Mouse (Mus musculus) cerebellum, postnatal 14 days (tissue): Measurements from ENCODE around the gene Cox10.

Experiments used
- DNase-seq, 2 experiments: peaks; one replicate each; pipeline ENCODE4 v3.0.0; 2021; ENCODE audit warnings: mixed read lengths in 2 of 2

Cox10 gene

DNA sequence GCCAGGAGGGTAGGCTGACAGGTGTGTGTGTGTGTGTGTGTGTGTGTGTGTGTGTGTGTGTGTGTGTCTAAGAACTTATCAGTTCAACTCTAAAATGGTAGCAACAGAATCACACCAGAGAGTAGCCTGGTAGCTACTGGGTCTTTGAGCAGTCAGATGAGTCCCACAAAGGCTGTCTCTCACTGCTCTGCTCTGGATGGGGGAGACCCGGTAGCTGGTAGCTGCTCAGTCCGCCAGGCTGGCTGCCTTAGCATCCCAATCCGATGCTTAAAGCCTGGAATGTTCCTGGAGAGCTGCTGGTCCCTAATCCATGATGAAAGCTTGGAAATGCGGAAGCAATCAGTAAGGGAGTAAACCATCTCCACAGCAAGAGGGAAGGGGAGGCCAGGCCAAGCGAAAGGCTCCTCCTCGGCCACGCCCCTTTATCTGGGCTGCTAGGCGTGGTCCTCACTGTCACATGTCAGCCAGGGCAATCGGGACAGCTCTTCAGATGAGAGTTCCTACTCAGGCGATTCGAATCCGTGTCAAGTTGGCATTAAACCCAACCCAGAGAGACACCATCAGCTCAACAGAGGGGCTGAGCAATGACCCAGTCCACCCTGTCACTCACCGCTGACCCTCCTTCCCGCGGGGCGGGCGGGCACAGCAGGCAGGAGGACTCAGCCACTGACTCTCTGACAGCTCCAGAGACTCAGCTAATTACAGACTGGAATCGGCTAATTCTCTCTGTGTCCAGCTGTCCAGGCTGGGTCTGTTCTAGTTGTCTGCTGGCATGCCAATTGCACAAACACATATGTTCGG lies 127.2 kb downstream of the Cox10 start:
- DNase-seq = peak in 1 of 2 experiments; percentile 28

DNA sequence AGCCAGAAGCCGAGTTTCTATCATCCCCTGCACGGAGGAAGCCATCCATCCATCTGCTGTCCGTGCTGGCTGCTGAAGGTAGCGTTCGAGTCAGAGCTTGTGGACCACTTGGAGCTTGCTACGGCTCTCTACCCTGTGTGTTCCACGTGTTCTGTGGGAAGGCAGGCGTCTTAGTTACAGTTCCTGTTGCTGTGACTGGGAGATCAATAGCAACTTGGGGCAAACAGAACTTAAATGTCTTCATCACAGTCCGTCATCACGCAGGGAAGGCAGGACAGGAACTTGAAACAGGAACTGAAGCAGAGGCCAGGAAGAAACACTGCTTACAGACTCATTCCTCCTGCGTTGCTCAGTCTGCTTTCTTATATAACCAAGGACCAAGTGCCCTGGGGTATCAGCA lies 130.9 kb downstream of the Cox10 start:
- DNase-seq = no peak

DNA sequence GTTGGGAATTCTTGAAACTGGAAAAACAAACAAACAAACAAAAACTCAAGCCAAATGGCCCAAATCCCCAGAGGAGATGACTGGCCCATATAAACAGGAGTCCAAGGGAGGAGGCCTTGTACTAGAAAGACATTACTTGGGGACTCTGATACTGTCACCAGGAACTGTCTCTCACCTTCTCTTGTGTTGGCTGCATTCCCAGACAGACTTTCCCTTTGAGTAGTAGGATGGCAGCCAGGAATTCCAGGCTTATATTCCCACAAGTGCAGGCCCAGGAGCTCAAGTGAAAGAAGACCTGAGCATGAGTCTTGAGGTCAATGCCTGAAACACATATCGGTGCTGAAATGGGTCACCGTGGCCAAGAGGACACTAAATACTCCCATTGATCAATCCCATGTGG lies 132.2 kb downstream of the Cox10 start:
- DNase-seq = peak; percentile 60 to 74

DNA sequence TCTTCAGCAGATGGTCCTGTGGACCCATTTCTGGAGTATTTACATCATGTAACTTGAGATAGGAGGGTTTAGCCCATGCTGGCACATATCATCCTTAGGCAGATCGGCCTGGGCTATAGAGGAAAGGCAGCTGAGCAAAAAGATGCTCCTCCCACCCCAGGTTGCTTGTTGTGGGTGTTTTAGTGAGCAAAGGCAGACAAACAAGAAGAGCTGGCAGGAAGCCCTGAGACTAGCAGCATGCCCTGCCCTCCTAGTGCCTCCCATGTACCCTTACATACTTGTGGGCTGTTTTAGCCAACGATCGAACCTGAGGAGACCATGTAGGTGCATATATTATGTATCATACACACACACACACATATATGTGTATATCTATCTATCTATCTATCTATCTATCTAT lies 135.3 kb downstream of the Cox10 start:
- DNase-seq = no peak

DNA sequence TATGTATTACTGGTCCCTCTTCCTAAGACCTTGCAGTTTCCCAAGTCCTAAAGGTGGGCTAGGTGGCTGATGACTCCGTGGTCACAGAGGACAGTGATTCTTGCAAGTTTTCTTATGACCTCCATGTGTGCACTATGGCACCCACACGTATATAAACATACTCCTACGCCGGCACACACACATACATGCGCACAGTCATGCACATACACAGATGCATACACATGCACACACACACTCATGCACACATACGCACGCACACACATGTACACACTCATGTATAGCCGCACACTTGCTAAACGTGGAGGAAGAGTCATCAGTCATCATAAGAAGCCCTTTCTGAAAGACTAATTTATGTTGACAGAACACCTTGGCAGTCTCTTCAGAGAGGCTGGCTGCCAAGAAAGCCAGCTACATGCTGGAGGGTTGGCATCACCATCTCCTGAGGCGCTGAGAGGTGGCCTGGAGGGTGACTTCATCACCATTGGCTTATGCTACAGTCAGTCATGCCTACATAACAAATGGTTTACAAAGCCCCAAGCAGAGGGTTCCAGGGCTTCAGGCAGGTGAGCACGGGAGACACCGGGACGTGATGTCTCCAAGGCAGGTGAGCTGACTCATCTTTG lies 135.9 kb downstream of the Cox10 start:
- peak; percentile 72 to 81 for DNase-seq

DNA sequence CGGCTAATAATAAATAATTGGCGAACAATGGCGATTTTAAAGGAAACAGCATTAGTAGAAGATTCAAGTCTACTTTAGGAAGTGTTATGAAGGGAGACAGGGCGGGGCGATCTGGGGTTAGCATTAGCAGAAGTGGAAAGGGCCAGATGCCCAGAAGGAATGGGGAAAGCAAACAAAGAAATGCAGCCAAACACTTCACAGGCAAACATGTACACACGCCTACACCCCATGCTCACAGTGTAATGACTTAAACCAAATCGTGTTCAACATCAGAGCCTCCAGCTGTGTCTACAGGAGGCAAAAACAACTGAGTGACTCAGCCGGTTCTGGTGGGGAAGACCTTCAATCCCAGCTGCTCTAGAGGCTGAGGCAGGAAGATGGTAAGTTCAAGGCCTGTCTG lies 137.1 kb downstream of the Cox10 start:
- DNase-seq = no peak

DNA sequence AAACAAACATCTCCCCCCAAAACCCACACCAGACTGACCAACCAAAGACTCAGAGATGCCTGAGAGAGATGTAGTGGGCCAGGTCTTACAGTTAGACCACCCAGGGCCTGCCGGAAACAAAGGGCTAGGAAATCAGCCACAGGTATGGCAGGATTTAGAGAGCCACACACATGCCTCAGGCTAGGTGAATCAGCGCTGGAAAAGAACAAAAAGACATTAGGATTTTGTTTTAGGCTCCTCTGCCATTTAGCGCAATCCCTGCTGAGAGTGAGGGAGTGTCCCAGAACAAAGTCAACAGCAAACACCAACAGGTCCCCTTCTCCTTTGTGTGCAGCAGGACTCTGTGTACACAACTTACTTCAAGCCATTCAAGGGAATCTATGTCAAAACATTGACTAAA lies 142.6 kb downstream of the Cox10 start:
- DNase-seq = no peak

DNA sequence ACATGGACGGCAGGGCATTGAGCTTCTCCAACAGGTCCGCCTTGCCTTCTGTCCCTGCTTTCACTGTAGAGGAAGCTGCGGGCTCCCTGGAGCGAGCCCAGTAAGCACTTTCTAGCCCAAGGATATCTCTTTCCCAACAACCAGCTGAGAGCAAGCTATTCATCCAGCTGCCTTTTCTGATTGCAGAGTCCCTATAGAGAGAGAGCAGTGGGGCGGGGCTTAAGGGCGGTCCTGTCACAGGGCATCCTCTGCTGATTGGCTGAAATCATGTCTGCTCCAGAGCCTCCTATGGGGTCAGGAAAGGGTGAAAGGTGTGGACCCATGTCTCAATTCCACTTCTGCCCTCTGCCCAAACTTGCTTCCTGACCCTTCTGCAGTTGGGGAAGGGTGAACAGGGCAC lies 152.4 kb downstream of the Cox10 start:
- no peak for DNase-seq

DNA sequence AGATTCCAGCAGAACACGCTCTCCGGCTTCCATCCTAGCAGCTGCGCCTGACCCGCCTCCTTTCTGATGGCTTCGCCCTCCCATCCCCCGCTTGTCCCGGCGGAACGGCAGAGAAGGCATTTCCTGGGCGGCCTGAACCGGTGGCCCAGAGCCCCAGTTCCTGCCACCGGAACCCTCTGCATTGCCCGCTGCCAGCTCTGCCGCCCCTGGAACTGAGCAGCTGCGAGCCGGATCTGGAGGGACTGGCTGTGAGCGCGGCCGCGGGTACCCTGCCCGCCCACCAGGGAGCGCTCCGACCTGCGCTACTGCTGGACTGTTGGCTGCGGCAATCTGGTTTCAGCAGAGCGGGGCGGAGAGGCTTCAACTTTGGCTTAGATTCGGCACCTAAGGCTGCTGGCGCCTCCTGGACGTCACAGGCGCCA lies 154.1 kb downstream of the Cox10 start:
- peak; percentile 63 to 73 for DNase-seq

DNA sequence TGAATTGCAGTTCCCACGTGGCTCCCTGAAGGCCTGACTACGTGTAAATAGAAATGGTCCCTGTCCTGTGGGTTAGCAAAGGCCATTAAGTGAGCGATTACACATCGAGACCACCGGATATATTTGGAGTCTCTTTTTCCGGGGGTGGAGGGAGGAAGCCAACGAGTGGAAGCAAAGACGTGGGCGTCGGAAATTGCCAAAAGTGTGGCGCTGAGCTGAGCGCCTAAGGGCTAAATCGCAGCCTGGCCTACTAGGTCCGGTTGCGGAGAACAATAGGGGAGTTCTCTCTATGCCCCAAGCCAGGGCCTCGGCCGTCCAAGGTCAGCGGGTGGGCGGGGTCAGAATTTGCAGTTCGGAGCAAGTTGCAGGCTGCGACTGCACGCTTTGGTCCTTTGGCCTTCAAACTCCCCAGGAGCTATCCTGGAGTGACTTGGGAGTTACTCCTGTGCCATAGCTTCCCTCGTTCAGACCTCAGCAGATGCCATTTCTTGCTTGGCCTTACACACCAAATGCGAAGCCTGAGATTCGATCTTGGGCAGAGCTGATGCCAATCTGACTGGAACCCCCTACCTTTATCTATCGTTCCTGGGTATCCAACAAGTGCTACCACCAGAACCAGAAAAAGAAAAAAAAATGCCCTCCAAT lies 154.9 kb downstream of the Cox10 start:
- DNase-seq = no peak

DNA sequence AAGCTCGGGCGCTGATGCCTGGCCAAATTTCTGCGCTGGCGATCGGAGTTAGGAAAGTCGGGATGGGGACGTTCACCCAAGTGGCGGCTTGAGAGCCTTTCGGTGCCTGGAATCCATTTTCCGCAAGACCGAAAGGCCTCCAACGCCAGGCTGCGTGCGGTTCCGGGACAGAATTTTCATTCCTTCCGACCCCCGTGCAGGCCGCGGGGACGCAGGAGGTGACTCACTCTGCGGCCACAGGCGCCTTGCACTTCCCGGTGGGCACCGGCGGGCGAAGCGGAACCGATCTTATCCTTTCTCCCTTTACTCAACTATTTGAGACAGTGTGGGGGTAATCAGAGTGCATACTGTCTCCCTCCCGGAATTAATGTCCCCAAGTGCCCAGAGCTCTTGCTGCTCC lies 155.9 kb downstream of the Cox10 start:
- DNase-seq = no peak

DNA sequence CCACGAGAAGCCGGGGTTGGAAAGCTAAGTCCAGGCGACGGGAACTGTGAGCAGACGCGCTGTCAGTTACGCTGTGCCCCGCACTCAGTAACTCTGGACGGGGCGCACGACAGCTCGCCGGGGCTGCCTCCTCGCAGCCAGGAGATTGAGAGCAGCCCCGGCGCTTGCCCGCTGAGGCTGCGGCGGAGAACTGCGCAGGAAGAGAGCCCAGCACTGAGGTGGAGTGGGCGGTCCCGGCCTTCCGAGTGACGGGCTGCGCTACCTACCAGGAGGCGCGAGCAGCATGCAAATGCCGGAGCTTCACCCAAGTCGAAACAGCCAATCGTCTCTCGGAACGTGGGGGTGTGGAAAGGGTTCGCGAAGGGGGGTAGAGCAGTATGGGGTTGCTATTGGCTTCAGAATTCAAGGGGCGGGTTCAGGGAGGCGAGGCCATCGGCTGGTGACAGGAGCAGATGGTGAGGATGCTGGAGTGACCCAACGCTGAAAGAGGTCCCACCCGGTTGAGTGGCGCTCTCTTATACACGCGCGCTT lies 157.1 kb downstream of the Cox10 start, which contains the start of gene Hs3st3b1:
Gene Hs3st3b1 (minus strand): TSS at position 200 of the 531 bp plus-strand sequence.
- DNase-seq = peak; percentile 82

DNA sequence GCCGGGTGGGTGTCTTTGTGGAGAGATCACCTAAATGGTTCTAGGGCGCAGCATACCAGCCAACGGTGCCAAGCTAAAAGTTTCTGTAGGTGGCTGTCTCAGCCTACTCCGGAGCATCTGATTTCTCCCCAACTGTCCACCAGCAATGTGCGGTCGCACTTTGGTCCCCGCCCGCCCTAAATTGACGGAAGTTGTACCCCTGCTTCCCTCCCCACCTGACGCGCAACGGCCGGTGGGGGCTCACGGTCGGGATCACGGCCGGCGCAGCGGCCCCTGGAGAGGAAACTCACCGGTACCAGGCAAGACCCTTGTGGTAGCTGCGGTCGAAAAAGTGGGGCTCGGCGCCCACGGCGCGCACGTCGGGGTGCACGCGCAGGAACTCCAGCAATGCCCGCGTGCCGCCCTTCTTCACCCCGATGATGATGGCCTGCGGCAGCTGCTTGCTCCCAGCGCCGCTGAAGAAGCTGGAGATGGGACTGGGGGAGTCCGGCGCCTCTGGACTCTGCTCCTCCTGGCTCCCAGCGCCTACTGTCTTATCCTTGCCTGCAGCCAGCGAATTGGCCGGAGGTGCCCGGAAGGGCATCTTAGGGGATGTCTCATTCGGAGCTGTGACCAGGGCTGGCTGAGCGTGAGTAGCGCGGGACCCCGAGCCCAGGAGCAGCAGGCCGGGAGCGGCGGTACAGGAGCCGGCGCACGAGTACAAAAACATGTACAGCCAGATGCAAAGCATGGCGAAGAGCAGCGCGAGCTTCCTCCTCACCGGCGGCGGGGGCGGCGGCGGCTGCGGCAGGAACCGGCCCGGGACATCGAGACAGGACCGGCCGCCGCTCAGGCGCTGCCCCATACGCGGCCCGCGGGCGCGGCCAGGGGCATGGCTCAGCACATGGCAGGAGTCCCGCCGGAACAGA lies 158.0 kb downstream of the Cox10 start:
- peak in 1 of 2 experiments; percentile 22 for DNase-seq

DNA sequence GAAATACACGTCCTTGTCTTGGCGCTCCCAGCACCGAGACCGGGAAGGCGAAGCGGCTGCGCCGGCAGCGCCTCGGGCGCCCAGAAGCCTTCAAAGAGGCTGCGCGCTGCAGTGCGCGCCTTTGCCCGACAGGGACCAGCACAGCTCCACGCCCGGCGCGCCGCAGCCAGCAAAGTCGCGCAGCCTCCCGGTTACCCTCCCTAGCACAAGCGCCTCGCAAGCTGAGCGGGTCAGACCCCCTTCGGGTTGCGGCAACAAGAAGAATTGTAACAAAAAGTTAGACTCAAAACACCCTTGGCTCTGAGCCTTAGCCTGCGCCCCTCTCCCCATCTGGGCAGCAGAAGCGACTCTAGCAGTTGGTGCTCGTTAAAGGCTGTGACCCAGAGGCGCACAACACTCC lies 158.7 kb downstream of the Cox10 start:
- DNase-seq = peak; percentile 79 to 84

DNA sequence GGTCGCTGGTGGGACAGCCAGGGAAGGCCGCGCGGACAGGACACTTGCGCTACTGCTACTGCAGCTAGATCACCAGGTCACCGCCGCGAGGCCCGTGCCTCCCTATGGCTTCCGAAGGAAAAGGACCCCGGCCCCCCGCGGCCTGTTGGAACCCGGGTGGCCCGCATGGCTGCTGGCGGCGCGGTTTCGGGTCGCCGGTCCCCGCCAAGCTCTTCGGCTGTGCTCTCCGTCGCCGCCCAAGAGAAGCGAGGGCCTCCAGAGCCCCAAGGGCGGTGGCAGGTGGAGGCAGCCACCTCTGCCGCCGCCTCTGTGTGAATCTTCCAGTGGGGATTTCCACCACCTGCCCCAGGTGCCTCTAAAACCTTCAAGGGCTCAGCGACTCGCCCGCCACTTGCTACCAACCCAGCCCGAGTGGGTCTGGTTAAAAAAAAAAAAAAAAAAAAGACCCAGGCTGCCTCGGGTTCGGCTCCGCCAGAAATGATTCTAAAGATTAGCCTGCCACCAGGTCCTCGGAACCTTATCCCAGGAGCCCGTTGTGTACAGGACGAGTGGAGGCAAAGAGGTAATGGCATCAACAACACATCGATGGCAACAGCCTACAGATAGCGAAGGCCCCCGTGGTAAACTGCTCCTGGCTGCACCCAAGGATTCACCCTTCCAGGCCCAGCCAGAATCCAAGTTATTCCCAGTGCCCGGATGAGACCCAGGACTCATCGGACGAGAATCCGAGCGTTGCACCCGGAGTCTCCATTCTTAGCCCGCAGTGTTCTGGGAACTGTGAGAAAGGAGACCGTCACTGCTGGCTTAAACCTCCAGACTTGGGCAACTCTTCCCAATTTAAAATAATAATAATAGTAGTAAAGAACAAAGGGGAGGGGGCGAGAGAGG lies 159.8 kb downstream of the Cox10 start:
- no peak for DNase-seq

DNA sequence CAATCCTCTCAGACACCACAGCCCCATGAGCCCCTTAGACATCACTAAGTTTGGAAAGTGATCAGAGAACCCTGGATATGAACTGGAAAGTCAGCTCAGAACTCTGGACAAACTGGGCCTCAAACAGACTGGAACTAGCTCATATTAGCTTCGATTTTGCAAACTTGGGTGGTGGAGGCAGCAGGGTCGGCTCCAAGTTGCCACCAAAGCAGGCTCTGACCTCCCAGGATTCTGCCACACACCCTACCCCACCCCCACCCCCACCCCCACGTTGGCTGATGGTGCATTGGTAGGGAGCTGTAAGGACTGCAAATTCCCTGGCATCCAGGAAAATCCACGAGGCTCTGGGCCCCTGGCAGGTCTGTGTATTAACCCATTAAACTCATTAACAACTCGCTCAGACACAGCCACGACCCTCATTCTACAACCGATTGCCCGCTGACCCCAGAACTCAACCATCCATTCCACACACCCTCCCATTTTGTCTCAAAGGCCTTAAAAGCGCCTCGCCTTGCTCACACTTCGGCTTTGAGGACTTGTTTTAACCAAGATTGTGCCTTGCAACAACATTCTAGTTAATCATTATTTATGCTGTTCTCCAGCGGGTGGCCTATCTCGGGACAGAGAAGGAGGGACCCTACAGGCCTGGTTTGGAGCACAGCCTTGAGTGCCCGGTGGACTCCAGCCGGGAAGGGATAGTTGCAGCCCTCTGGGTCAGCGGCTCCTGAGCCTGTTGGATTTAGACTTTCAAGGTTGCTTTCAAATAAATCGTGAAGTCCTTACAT lies 160.8 kb downstream of the Cox10 start:
- DNase-seq = no peak

DNA sequence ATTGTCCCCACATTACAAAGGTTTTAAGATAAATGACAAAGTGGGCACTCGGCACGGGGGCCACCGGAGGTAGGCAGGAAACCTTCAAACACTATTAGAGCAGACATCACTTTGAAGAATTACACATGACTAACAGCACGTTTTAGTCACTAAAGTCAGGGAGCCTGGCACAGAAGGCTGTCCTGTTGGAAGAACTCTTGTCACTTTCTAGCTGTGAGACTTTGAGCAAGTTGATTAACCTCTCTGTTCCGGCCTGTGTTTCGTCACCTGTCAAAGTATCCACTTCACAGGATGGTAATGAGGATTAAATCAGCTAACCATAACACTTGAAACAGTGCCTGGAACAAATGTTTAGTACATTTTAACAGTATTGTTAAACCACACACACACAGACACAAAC lies 161.7 kb downstream of the Cox10 start:
- DNase-seq = no peak

DNA sequence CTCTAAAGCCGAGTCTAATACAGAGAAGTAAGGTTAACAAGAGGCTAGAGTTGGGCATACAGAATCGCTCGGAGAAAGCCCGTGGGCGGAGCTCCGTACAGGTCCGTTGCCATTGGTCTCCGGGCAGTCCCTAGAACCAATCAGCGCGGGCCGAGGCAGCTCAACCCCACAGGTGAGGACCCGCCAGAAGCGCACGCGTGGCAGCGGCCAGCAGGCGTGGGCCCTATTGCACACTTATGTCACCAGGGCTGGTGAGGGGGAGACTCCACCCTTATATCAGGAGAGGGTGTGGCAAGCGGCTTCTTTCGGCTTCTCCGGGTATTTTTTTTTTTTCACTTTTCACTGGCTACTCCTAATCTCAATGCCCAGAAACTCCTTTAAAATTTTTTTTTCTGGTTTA lies 164.9 kb downstream of the Cox10 start:
- DNase-seq = peak; percentile 80

DNA sequence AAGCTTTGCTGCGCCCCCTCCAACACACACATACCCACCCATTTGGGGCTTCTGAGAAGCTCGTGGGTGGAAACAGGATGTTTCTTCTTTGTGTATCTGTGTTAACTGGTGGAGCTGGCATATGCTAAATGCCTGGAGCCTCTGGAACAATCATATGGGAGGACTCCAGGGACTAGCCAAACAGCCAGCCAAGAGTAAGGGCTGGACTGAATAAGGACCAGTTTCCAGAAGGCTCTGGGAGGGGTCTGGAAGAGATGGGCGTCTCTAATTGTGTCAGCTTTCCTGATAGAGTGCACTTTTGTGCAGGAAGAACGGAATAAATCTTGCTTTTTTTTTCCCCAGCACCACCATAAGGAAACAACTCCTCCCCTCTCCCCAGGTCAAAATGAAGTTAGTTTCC lies 165.3 kb downstream of the Cox10 start:
- no peak for DNase-seq
